26 mouse cellular contexts compared by ENCODE assay signal in genomic region chr4:47060900-47061299, GRCm38 (mm10). TPM values are rescaled to one million over a fixed set of nuclear protein-coding genes. Genes with fewer than 3 reads are reported as not detected.
DNase-seq lines count a peak whose midpoint lies in the region; ATAC-seq and TF ChIP-seq lines count a peak whose summit lies in the region.
"Had no signal": no experiment of that assay in that cellular context is flagged by ENCODE, and none has a peak within 500 bp of the region (broad histone marks: within the 10 kb centered on the region; RNA-seq: fewer than 3 reads in every experiment).

No protein-coding gene starts in this region.

- 0 out of 2 replicates have a peak, but pooled peaks have one; percentile 17 for ATAC-seq in intestine, embryonic 16.5 days
- ATAC-seq: activated CD4-positive, CD25-positive, alpha-beta regulatory T cell, adult 4 months; forebrain, embryonic 14.5 days; hindbrain, postnatal 0 days; liver, postnatal 0 days; lung, postnatal 0 days; midbrain, embryonic 15.5 days had no signal

- H3K4me3 ChIP-seq in intestine, embryonic 16.5 days (ENCODE audit: low read length) = no peak overlapping the region
- H3K4me3 ChIP-seq in thymus, adult 2 months (ENCODE audit: control insufficient read depth, insufficient read depth, low read length) = no peak overlapping the region
- H3K4me3 ChIP-seq: hindbrain, embryonic 10.5 days; limb, embryonic 12.5 days; midbrain, embryonic 15.5 days; neural tube, embryonic 12.5 days had no signal

- no peaks in the 10 kb centered on the region for H3K9me3 ChIP-seq in intestine, embryonic 16.5 days (ENCODE audit: control insufficient read depth, low read length)
- H3K9me3 ChIP-seq: hindbrain, embryonic 10.5 days; limb, embryonic 12.5 days; midbrain, embryonic 15.5 days; neural tube, embryonic 12.5 days had no signal

- H3K4me1 ChIP-seq in intestine, embryonic 16.5 days (ENCODE audit: control insufficient read depth, insufficient read depth, low read length) = peaks cover 8% of the 10 kb centered on the region
- peaks cover 7% of the 10 kb centered on the region for H3K4me1 ChIP-seq in thymus, adult 2 months (replicated peaks; ENCODE audit: control insufficient read depth, insufficient read depth, low read length)

- no peak for TF ChIP-seq CTCF in thymus, adult 2 months (IDR thresholded peaks at IDR 0.05; ENCODE audit: borderline replicate concordance, control insufficient read depth, extremely low read depth, insufficient read depth, low read length, poor library complexity)

- no peaks in the 10 kb centered on the region for H3K36me3 ChIP-seq in intestine, embryonic 16.5 days (ENCODE audit: control insufficient read depth, insufficient read depth, low read length)
- H3K36me3 ChIP-seq in thymus, adult 2 months (ENCODE audit: control insufficient read depth, insufficient read depth, low read length) = no peaks in the 10 kb centered on the region
- H3K36me3 ChIP-seq: hindbrain, embryonic 10.5 days; limb, embryonic 12.5 days; midbrain, embryonic 15.5 days; neural tube, embryonic 12.5 days had no signal

- H3K27me3 ChIP-seq in intestine, embryonic 16.5 days (replicated peaks; ENCODE audit: control insufficient read depth, insufficient read depth, low read length) = no peaks in the 10 kb centered on the region
- peaks cover 3% of the 10 kb centered on the region; the same call in 1 of the 2 replicates for H3K27me3 ChIP-seq in thymus, adult 2 months (ENCODE audit: control insufficient read depth, insufficient read depth, low read length)
- H3K27me3 ChIP-seq: midbrain, embryonic 15.5 days; neural tube, embryonic 12.5 days had no signal

- no peak overlapping the region for H3K9ac ChIP-seq in intestine, embryonic 16.5 days (ENCODE audit: low read depth, low read length)
- H3K9ac ChIP-seq: limb, embryonic 12.5 days; liver, postnatal 0 days; midbrain, embryonic 15.5 days; neural tube, embryonic 12.5 days had no signal

- DNase-seq in kidney, adult 11 months = peak; percentile 63
- DNase-seq in kidney, adult 18-20 months = no peak
- DNase-seq in cerebellum, postnatal 36 days = peak; percentile 34 to 38
- DNase-seq in kidney, postnatal 36 days = peak; percentile 76 to 78
- DNase-seq in thymus, adult 2 months = no peak
- no peak for DNase-seq in left cerebral cortex, adult 8-10 months (ENCODE audit: low spot score in 2 of 2)
- DNase-seq: adrenal gland, adult 8-10 months; liver, postnatal 0 days; retina, postnatal 1 day; right cerebral cortex, postnatal 25 days; spleen, adult 18-20 months; thymus, postnatal 25 days had no signal

- TF ChIP-seq POLR2A in thymus, adult 2 months (IDR thresholded peaks at IDR 0.05; ENCODE audit: control insufficient read depth, extremely low read depth, insufficient read depth, low read length, poor library complexity) = no peak

- 15% methylated on average over 1 of the region's 1 CpGs for WGBS in intestine, embryonic 16.5 days
- WGBS in thymus, adult 2 months = 61% methylated on average over 1 of the region's 1 CpGs

- no peak overlapping the region for H3K27ac ChIP-seq in intestine, embryonic 16.5 days (ENCODE audit: low read length)
- H3K27ac ChIP-seq in thymus, adult 2 months (ENCODE audit: control insufficient read depth, insufficient read depth, low read length) = no peak overlapping the region
- H3K27ac ChIP-seq: hindbrain, embryonic 10.5 days; hindbrain, postnatal 0 days; limb, embryonic 12.5 days; macrophage; midbrain, embryonic 15.5 days; neural tube, embryonic 12.5 days had no signal

- H3K4me2 ChIP-seq in intestine, embryonic 16.5 days (ENCODE audit: low read depth, low read length) = no peak overlapping the region
- H3K4me2 ChIP-seq: heart, embryonic 11.5 days; limb, embryonic 12.5 days; liver, embryonic 11.5 days; midbrain, embryonic 15.5 days; neural tube, embryonic 12.5 days had no signal

RNA-seq across cellular contexts. Expression of gene Anks6, which starts 3.7 kb away (rescaled TPM):
- polyA plus RNA-seq in intestine, embryonic 16.5 days (2015; fragmentation: Nextera tagmentation; extraction: Ambion mirVana) = 1.1 and 1.4 TPM in 2 replicates
- polyA plus RNA-seq in thymus, adult 2 months (2012; rRNA removed) = 2.0 and 2.5 TPM in 2 replicates
- 10 to 100 TPM; 17.8 to 21.7 (median 19.7) TPM for total RNA-seq in left cerebral cortex, adult 8-10 months (2022)
- total RNA-seq: granulocyte monocyte progenitor cell, adult 5-6 weeks; MEL had no signal
- polyA plus RNA-seq: activated CD4-positive, CD25-positive, alpha-beta regulatory T cell, adult 4 months had no signal

RNA-seq across cellular contexts. Expression of gene Galnt12, which starts 30.8 kb away (rescaled TPM):
- polyA plus RNA-seq in intestine, embryonic 16.5 days (2015; fragmentation: Nextera tagmentation; extraction: Ambion mirVana) = 21.0 and 21.4 TPM in 2 replicates
- polyA plus RNA-seq in thymus, adult 2 months (2012; rRNA removed) = 34.9 and 39.6 TPM in 2 replicates
- total RNA-seq in left cerebral cortex, adult 8-10 months (2022) = 1 to 10 TPM in 2 of 4 experiments, under 1 TPM in 2; 0.78 to 1.5 (median 1.0) TPM
- total RNA-seq: MEL had no signal

Comparison
In these comparisons a context has a peak if more than half of its experiments do, and no peak if none do; other contexts are left out.
1. DNase-seq: peak in kidney, adult 11 months (single experiment), cerebellum, postnatal 36 days (2 of 2) and kidney, postnatal 36 days (2 of 2); none in kidney, adult 18-20 months (single experiment), thymus, adult 2 months (single experiment) and left cerebral cortex, adult 8-10 months (0 of 2).